20 mouse cellular contexts compared by ENCODE assay signal in genomic region chr11:79825881-79826280, GRCm38 (mm10).
DNase-seq lines count a peak whose midpoint lies in the region; ATAC-seq and TF ChIP-seq lines count a peak whose summit lies in the region.
"Had no signal": no experiment of that assay in that cellular context is flagged by ENCODE, and none has a peak within 500 bp of the region (broad histone marks: within the 10 kb centered on the region; RNA-seq: fewer than 3 reads in every experiment).

No protein-coding gene starts in this region.

- no peaks in the 10 kb centered on the region; the same call in 1 of the 2 replicates for H3K9me3 ChIP-seq in kidney, embryonic 14.5 days (ENCODE audit: control insufficient read depth, low read length)
- H3K9me3 ChIP-seq in limb, embryonic 10.5 days (replicated peaks) = no peaks in the 10 kb centered on the region
- H3K9me3 ChIP-seq: forebrain, embryonic 12.5 days; limb, embryonic 15.5 days; liver, embryonic 15.5 days; midbrain, embryonic 15.5 days; neural tube, embryonic 12.5 days had no signal

- 55% methylated on average over 4 of the region's 4 CpGs for WGBS in kidney, adult 2 months
- WGBS in kidney, embryonic 14.5 days = 69% methylated on average over 4 of the region's 4 CpGs
- 72% methylated on average over 4 of the region's 4 CpGs for WGBS in limb, embryonic 10.5 days

- intact Hi-C loops in heart, postnatal 25 days (cut with DNase I) = no loop called here

- TF ChIP-seq POLR2A in kidney, adult 2 months (IDR thresholded peaks at IDR 0.05; ENCODE audit: low read depth, low read length) = no peak

- no peak overlapping the region for H3K27ac ChIP-seq in kidney, adult 2 months (ENCODE audit: insufficient read depth, low read depth, low read length)
- H3K27ac ChIP-seq in kidney, embryonic 14.5 days (ENCODE audit: low read depth, low read length) = no peak overlapping the region
- H3K27ac ChIP-seq in limb, embryonic 10.5 days = peak overlapping the region; percentile 46; the same call in 1 of the 2 replicates
- H3K27ac ChIP-seq: forebrain, embryonic 12.5 days; left cerebral cortex, adult 2 months; limb, embryonic 15.5 days; liver, embryonic 15.5 days; midbrain, embryonic 15.5 days; neural tube, embryonic 12.5 days had no signal

- ATAC-seq in kidney, embryonic 14.5 days (ENCODE audit: low FRiP score, low TSS enrichment) = no peak
- ATAC-seq: intestine, postnatal 0 days; midbrain, embryonic 15.5 days had no signal

- TF ChIP-seq CTCF in kidney, adult 2 months (conservative IDR thresholded peaks at IDR 0.05; ENCODE audit: insufficient read depth, insufficient read length, low read depth, low read length) = no peak

- no peak overlapping the region for H3K4me2 ChIP-seq in kidney, embryonic 14.5 days (replicated peaks; ENCODE audit: low read depth, low read length)
- H3K4me2 ChIP-seq: forebrain, embryonic 12.5 days; limb, embryonic 15.5 days; liver, embryonic 15.5 days; midbrain, embryonic 15.5 days; neural tube, embryonic 12.5 days had no signal

- H3K36me3 ChIP-seq in kidney, adult 2 months (ENCODE audit: control insufficient read depth, insufficient read depth, low read length) = no peaks in the 10 kb centered on the region
- H3K36me3 ChIP-seq in kidney, embryonic 14.5 days (ENCODE audit: control insufficient read depth, insufficient read depth, low read length) = no peaks in the 10 kb centered on the region
- H3K36me3 ChIP-seq in limb, embryonic 10.5 days = no peaks in the 10 kb centered on the region
- H3K36me3 ChIP-seq: forebrain, embryonic 12.5 days; limb, embryonic 15.5 days; liver, embryonic 15.5 days; midbrain, embryonic 15.5 days; neural tube, embryonic 12.5 days had no signal

- DNase-seq in kidney, adult 2 months = peak; percentile 14
- DNase-seq in 416B (ENCODE audit: low read depth) = peak; percentile 8
- DNase-seq in adrenal gland, adult 8-10 months = peak; percentile 39
- no peak for DNase-seq in limb, embryonic 10.5 days (ENCODE audit: low spot score)
- DNase-seq in heart, postnatal 25 days (ENCODE audit: low spot score) = no peak
- DNase-seq in gastrocnemius, postnatal 4 days (ENCODE audit: low spot score in 2 of 2) = no peak
- DNase-seq: cerebellum, adult 9-10 months; gastrocnemius, postnatal 36 days; kidney, postnatal 14 days; lung, postnatal 4 days; retina, postnatal 1 day; thymus, postnatal 14 days had no signal

- H3K4me1 ChIP-seq in kidney, adult 2 months (ENCODE audit: control insufficient read depth, insufficient read depth, low read length) = no peaks in the 10 kb centered on the region
- H3K4me1 ChIP-seq in kidney, embryonic 14.5 days (ENCODE audit: control insufficient read depth, insufficient read depth, low read length) = no peaks in the 10 kb centered on the region
- peaks cover 8% of the 10 kb centered on the region; the same call in 1 of the 2 replicates for H3K4me1 ChIP-seq in limb, embryonic 10.5 days
- H3K4me1 ChIP-seq: forebrain, embryonic 12.5 days; liver, embryonic 15.5 days; midbrain, embryonic 15.5 days; neural tube, embryonic 12.5 days had no signal

- H3K27me3 ChIP-seq in kidney, adult 2 months (replicated peaks; ENCODE audit: control insufficient read depth, insufficient read depth, low read length) = no peaks in the 10 kb centered on the region
- no peaks in the 10 kb centered on the region for H3K27me3 ChIP-seq in kidney, embryonic 14.5 days (ENCODE audit: control insufficient read depth, insufficient read depth, low read length)
- no peaks in the 10 kb centered on the region for H3K27me3 ChIP-seq in limb, embryonic 10.5 days (ENCODE audit: low read depth, poor library complexity, severe bottlenecking)
- H3K27me3 ChIP-seq: forebrain, embryonic 12.5 days; limb, embryonic 15.5 days; midbrain, embryonic 15.5 days; neural tube, embryonic 12.5 days had no signal

- H3K4me3 ChIP-seq in kidney, adult 2 months (ENCODE audit: insufficient read depth, low read depth, low read length) = no peak overlapping the region
- H3K4me3 ChIP-seq in kidney, embryonic 14.5 days (ENCODE audit: low read length) = no peak overlapping the region
- no peak overlapping the region for H3K4me3 ChIP-seq in limb, embryonic 10.5 days
- H3K4me3 ChIP-seq: forebrain, embryonic 12.5 days; left cerebral cortex, adult 2 months; limb, embryonic 15.5 days; liver, embryonic 15.5 days; midbrain, embryonic 15.5 days; neural tube, embryonic 12.5 days had no signal

- H3K9ac ChIP-seq in kidney, embryonic 14.5 days (ENCODE audit: low read depth, low read length) = no peak overlapping the region
- H3K9ac ChIP-seq: forebrain, embryonic 12.5 days; limb, embryonic 15.5 days; liver, embryonic 15.5 days; midbrain, embryonic 15.5 days; neural tube, embryonic 12.5 days had no signal

Comparison
In these comparisons a context has a peak if more than half of its experiments do, and no peak if none do; other contexts are left out.
1. DNase-seq: peak in kidney, adult 2 months (single experiment), 416B (single experiment) and adrenal gland, adult 8-10 months (single experiment); none in limb, embryonic 10.5 days (single experiment), heart, postnatal 25 days (single experiment) and gastrocnemius, postnatal 4 days (0 of 2).